Mouse (Mus musculus): ENCODE results near the gene Garnl3. TPM values are rescaled to one million over a fixed set of nuclear protein-coding genes. Genes with fewer than 3 reads are reported as not detected.

Garnl3 gene
- polyA plus RNA-seq, 2 experiments: 0.53 to 0.56 TPM

GRCm38 (mm10) chr2:32982700-32983099, 148.8 kb downstream of the Garnl3 start:
- Histone ChIP-seq H3K4me1 (replicated peaks; ENCODE audit: control insufficient read depth in 2 of 2, insufficient read depth in 2 of 2, low read length in 1 of 2) (peaks cover 6 to 30% of the 10 kb centered on the region in 2 experiments), H3K4me3 (ENCODE audit: insufficient read depth in 1 of 2, low read depth in 2 of 2, low read length in 2 of 2) (peak overlapping the region; percentile 64 to 73)

DNA sequence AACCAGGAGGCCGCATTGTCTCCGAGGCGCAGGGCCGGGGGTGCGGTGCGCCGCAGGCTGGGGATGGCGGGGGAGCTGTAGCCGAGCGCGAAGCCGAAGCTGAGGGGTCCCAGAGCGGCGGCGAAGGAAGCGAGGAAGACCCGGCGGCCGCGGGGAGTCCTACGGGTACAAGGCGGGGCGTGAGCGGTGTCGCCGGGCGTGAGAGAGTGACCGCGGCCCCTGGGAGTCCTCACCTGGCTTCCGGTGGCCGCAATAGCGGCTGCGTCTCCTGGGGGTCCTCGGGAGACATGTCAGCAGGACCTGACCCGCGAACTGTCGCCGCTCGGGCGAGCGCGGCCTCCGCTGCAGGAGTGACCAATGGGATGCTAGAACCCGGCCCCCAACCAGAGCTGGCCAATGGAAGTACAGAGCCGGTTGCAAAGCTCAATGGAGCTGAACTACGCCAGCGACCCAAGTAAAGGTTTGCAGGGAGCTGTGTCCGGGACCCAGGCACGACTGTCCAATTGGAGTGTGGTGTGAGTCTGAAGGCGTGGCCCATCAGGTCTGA, 149.7 kb downstream of the Garnl3 start, which contains the start of gene Slc2a8:
Slc2a8 (minus strand) TSS at position 359 of the 547 bp plus-strand sequence.
- peak within 1 kb of the TSS; percentile 74 for H3K4me2 ChIP-seq (ENCODE audit: low read depth)
- TF ChIP-seq CTCF (IDR thresholded peaks at IDR 0.05; ENCODE audit: low read depth) (no peak), EP300 (IDR thresholded peaks at IDR 0.05; ENCODE audit: low read depth) (no peak)
- peaks cover 6 to 30% of the 10 kb centered on the region in 2 experiments for H3K4me1 ChIP-seq (replicated peaks; ENCODE audit: control insufficient read depth in 2 of 2, insufficient read depth in 2 of 2, low read length in 1 of 2)
- ATAC-seq (ENCODE audit: insufficient read depth) (peak; percentile 96), DNase-seq (ENCODE audit: low read depth in 3 of 3, low spot score in 3 of 3) (peak; percentile 86 to 88 (median 87))
- H3K9me3 ChIP-seq (ENCODE audit: control insufficient read depth, low read length): no peaks in the 10 kb centered on the region
- H3K4me3 ChIP-seq (ENCODE audit: insufficient read depth in 1 of 2, low read depth in 2 of 2, low read length in 2 of 2): peak within 1 kb of the TSS; percentile 64 to 73
- H3K36me3 ChIP-seq (replicated peaks; ENCODE audit: control insufficient read depth, insufficient read depth, low read depth): no peaks in the 10 kb centered on the region
- no peaks in the 10 kb centered on the region for H3K27me3 ChIP-seq (ENCODE audit: control insufficient read depth, insufficient read depth, low read length)
- H3K27ac ChIP-seq: no peak within 1 kb of the TSS
- peak within 1 kb of the TSS; percentile 60 for H3K9ac ChIP-seq (replicated peaks)
- WGBS (ENCODE audit: insufficient replicate concordance): under 1% methylated on average over 48 of the region's 50 CpGs

More at GRCm38 (mm10) chr2:32982700-32983099, 148.8 kb downstream of the Garnl3 start:
- WGBS (ENCODE audit: insufficient replicate concordance): 9% methylated on average over 4 of the region's 4 CpGs
- DNase-seq (ENCODE audit: low read depth in 3 of 3, low spot score in 3 of 3) (no peak), ATAC-seq (ENCODE audit: insufficient read depth) (no peak)
- H3K4me2 ChIP-seq (ENCODE audit: low read depth): peak overlapping the region; percentile 74
- TF ChIP-seq EP300 (IDR thresholded peaks at IDR 0.05; ENCODE audit: low read depth) (no peak), CTCF (IDR thresholded peaks at IDR 0.05; ENCODE audit: low read depth) (no peak)
- H3K36me3 ChIP-seq (replicated peaks; ENCODE audit: control insufficient read depth, insufficient read depth, low read depth): no peaks in the 10 kb centered on the region
- no peaks in the 10 kb centered on the region for H3K9me3 ChIP-seq (ENCODE audit: control insufficient read depth, low read length)
- peak overlapping the region; percentile 60 for H3K9ac ChIP-seq (replicated peaks)
- no peaks in the 10 kb centered on the region for H3K27me3 ChIP-seq (ENCODE audit: control insufficient read depth, insufficient read depth, low read length)
- no peak overlapping the region for H3K27ac ChIP-seq

- 2% methylated on average over 23 of the region's 23 CpGs for WGBS (ENCODE audit: insufficient replicate concordance)
- Histone ChIP-seq H3K9me3 (ENCODE audit: control insufficient read depth, low read length) (no peaks in the 10 kb centered on the region), H3K27ac (no peak overlapping the region), H3K4me1 (replicated peaks; ENCODE audit: control insufficient read depth in 2 of 2, insufficient read depth in 2 of 2, low read length in 1 of 2) (peaks cover 6 to 30% of the 10 kb centered on the region in 2 experiments), H3K36me3 (replicated peaks; ENCODE audit: control insufficient read depth, insufficient read depth, low read depth) (no peaks in the 10 kb centered on the region), H3K27me3 (ENCODE audit: control insufficient read depth, insufficient read depth, low read length) (no peaks in the 10 kb centered on the region), H3K4me3 (ENCODE audit: insufficient read depth in 1 of 2, low read depth in 2 of 2, low read length in 2 of 2) (peak overlapping the region; percentile 64 to 73), H3K9ac (replicated peaks) (peak overlapping the region; percentile 60), H3K4me2 (ENCODE audit: low read depth) (peak overlapping the region; percentile 74)
- ATAC-seq (ENCODE audit: insufficient read depth): peak; percentile 42
- no peak for DNase-seq (ENCODE audit: low read depth in 3 of 3, low spot score in 3 of 3)
- 0 out of 2 replicates have a peak, but pooled peaks have one; percentile 7 for TF ChIP-seq CTCF (IDR thresholded peaks at IDR 0.05; ENCODE audit: low read depth)
- TF ChIP-seq EP300 (IDR thresholded peaks at IDR 0.05; ENCODE audit: low read depth): no peak
Observed at GRCm38 (mm10) chr2:32981281-32981680, 150.2 kb downstream of the Garnl3 start.

GRCm38 (mm10) chr2:32979675-32980074, 151.8 kb downstream of the Garnl3 start:
- Histone ChIP-seq H3K4me1 (replicated peaks; ENCODE audit: control insufficient read depth in 2 of 2, insufficient read depth in 2 of 2, low read length in 1 of 2) (peaks cover 6 to 30% of the 10 kb centered on the region in 2 experiments), H3K9me3 (ENCODE audit: control insufficient read depth, low read length) (no peaks in the 10 kb centered on the region), H3K9ac (replicated peaks) (no peak overlapping the region), H3K4me3 (ENCODE audit: insufficient read depth in 1 of 2, low read depth in 2 of 2, low read length in 2 of 2) (no peak overlapping the region), H3K36me3 (replicated peaks; ENCODE audit: control insufficient read depth, insufficient read depth, low read depth) (no peaks in the 10 kb centered on the region), H3K27me3 (ENCODE audit: control insufficient read depth, insufficient read depth, low read length) (no peaks in the 10 kb centered on the region), H3K27ac (no peak overlapping the region), H3K4me2 (ENCODE audit: low read depth) (no peak overlapping the region)
- no peak for TF ChIP-seq CTCF (IDR thresholded peaks at IDR 0.05; ENCODE audit: low read depth)
- TF ChIP-seq EP300 (IDR thresholded peaks at IDR 0.05; ENCODE audit: low read depth): no peak
- 76% methylated on average over 7 of the region's 7 CpGs for WGBS (ENCODE audit: insufficient replicate concordance)
- DNase-seq (ENCODE audit: low read depth in 3 of 3, low spot score in 3 of 3) (no peak), ATAC-seq (ENCODE audit: insufficient read depth) (no peak)

DNA sequence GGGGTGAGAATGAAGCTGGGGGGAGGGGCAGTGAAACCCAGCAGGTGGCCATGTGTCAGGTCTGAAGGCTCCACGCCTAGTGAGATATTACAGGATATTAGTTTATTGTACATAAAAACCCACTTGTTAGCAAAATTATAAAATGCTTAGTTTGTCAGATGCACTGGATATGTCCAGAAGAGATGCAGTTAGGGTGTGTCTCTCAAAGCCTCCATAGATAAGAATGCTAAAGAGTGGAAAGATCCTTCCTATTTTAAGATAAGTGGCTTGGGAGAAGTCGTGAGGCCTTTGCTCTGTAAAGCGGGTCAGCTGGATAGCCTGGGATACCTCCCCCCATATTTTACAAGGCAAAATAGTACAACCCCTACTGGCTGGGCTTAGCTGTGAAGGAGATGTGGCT, 152.8 kb downstream of the Garnl3 start:
- H3K9ac ChIP-seq (replicated peaks): no peak overlapping the region
- H3K27me3 ChIP-seq (ENCODE audit: control insufficient read depth, insufficient read depth, low read length): no peaks in the 10 kb centered on the region
- no peaks in the 10 kb centered on the region for H3K36me3 ChIP-seq (replicated peaks; ENCODE audit: control insufficient read depth, insufficient read depth, low read depth)
- H3K27ac ChIP-seq: no peak overlapping the region
- WGBS (ENCODE audit: insufficient replicate concordance): 11% methylated on average over 3 of the region's 3 CpGs
- no peaks in the 10 kb centered on the region for H3K9me3 ChIP-seq (ENCODE audit: control insufficient read depth, low read length)
- no peak for DNase-seq (ENCODE audit: low read depth in 3 of 3, low spot score in 3 of 3)
- H3K4me1 ChIP-seq (replicated peaks; ENCODE audit: control insufficient read depth in 2 of 2, insufficient read depth in 2 of 2, low read length in 1 of 2): peaks cover 6 to 30% of the 10 kb centered on the region in 2 experiments
- peak overlapping the region; percentile 23 for H3K4me2 ChIP-seq (ENCODE audit: low read depth)
- TF ChIP-seq CTCF (IDR thresholded peaks at IDR 0.05; ENCODE audit: low read depth): no peak
- no peak for TF ChIP-seq EP300 (IDR thresholded peaks at IDR 0.05; ENCODE audit: low read depth)
- ATAC-seq (ENCODE audit: insufficient read depth): no peak
- no peak overlapping the region for H3K4me3 ChIP-seq (ENCODE audit: insufficient read depth in 1 of 2, low read depth in 2 of 2, low read length in 2 of 2)

All from liver, embryonic 14.5 days (tissue).